Mouse (Mus musculus) activated CD4-positive, CD25-positive, alpha-beta regulatory T cell, adult 4 months (primary cell): ENCODE data around the gene Polr2b. TPM values are rescaled to one million over a fixed set of nuclear protein-coding genes. Genes with fewer than 3 reads are reported as not detected.

ENCODE experiments used
- ATAC-seq: one replicate; pipeline ENCODE4 v1.8.0; 2017
- polyA plus RNA-seq, 2 experiments: library from polyadenylated mRNA; unstranded; fragments of 100-300 nt; shearing (Covaris generic); gene quantifications; one replicate each; pipeline ENCODE4 v1.2.1; 2017

The Polr2b gene
- polyA plus RNA-seq, 2 experiments from 2014 or later: 45.0 to 49.2 TPM

GRCm38 (mm10) chr5:77364443-77365038 lies 54.6 kb downstream of the Polr2b start:
- ATAC-seq: no peak

- ATAC-seq: no peak
Observed at GRCm38 (mm10) chr5:77366313-77366712, 56.4 kb downstream of the Polr2b start.

- no peak for ATAC-seq
Observed at GRCm38 (mm10) chr5:77367145-77367544, 57.2 kb downstream of the Polr2b start.

GRCm38 (mm10) chr5:77367682-77368081 lies 57.7 kb downstream of the Polr2b start:
- no peak for ATAC-seq

- ATAC-seq: no peak
Observed at GRCm38 (mm10) chr5:77368194-77368593, 58.2 kb downstream of the Polr2b start.

- no peak for ATAC-seq
Observed at GRCm38 (mm10) chr5:77369394-77369793, 59.4 kb downstream of the Polr2b start.

- ATAC-seq: no peak
Observed at GRCm38 (mm10) chr5:77370378-77370892, 60.5 kb downstream of the Polr2b start.

- ATAC-seq: no peak
Observed at GRCm38 (mm10) chr5:77372242-77372641, 62.3 kb downstream of the Polr2b start.

- peak; percentile 79 for ATAC-seq
Observed at GRCm38 (mm10) chr5:77372778-77373177, 62.8 kb downstream of the Polr2b start.

GRCm38 (mm10) chr5:77374945-77375344 lies 65.0 kb downstream of the Polr2b start:
- no peak for ATAC-seq

- no peak for ATAC-seq
Observed at GRCm38 (mm10) chr5:77375546-77375945, 65.6 kb downstream of the Polr2b start.

GRCm38 (mm10) chr5:77378027-77378426 lies 68.1 kb downstream of the Polr2b start:
- ATAC-seq: no peak

- no peak for ATAC-seq
Observed at GRCm38 (mm10) chr5:77379434-77380135, 69.6 kb downstream of the Polr2b start.

GRCm38 (mm10) chr5:77380321-77380901 lies 70.5 kb downstream of the Polr2b start:
- no peak for ATAC-seq

GRCm38 (mm10) chr5:77381283-77381682 lies 71.3 kb downstream of the Polr2b start:
- ATAC-seq: no peak

- ATAC-seq: no peak
Observed at GRCm38 (mm10) chr5:77381686-77382085, 71.7 kb downstream of the Polr2b start.

- ATAC-seq: peak; percentile 76
Observed at GRCm38 (mm10) chr5:77383799-77384554, 74.0 kb downstream of the Polr2b start.

GRCm38 (mm10) chr5:77384724-77385123 lies 74.8 kb downstream of the Polr2b start:
- ATAC-seq: no peak

- ATAC-seq: no peak
Observed at GRCm38 (mm10) chr5:77385221-77385620, 75.3 kb downstream of the Polr2b start.

GRCm38 (mm10) chr5:77385900-77386595 lies 76.1 kb downstream of the Polr2b start:
- no peak for ATAC-seq

- ATAC-seq: no peak
Observed at GRCm38 (mm10) chr5:77386596-77387413, 76.9 kb downstream of the Polr2b start.

- ATAC-seq: no peak
Observed at GRCm38 (mm10) chr5:77387414-77387704, 77.4 kb downstream of the Polr2b start.
